Mouse (Mus musculus): Measurements from ENCODE around the gene Slc2a1.

DNA sequence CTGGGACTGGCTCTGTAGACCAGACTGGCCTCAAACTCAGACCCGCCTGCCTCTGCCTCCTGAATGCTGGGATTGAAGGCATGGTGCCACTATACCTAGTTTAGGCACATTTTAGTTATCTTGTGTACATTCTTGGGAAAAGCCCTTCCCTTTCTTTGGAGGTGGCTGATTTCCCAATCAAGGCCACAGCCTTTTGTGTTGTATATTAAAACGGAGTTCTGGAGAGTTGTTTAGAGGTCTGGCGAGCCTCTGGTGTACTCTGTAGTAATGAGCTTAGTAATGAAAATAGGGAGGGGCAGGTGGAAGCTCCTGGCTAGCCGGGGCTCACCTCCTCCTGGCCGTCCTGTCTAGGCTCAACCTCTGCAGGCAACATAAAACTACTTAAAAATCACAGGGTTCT is 2.0 kb downstream of the Slc2a1 start:
- TF ChIP-seq ZNF384 (IDR thresholded peaks at IDR 0.05; ENCODE audit: low read depth, low read length) (no peak), MAZ (IDR thresholded peaks at IDR 0.05; ENCODE audit: low read depth, low read length) (no peak), CTCF (conservative IDR thresholded peaks at IDR 0.05 in 1 of 2, IDR thresholded peaks at IDR 0.05 in 1 of 2; ENCODE audit: low read depth in 2 of 2, low read length in 2 of 2) (no peak), BHLHE40 (IDR thresholded peaks at IDR 0.05; ENCODE audit: low read depth, low read length) (no peak), POLR2A (IDR thresholded peaks at IDR 0.05; ENCODE audit: low read depth, low read length) (no peak), ELF1 (IDR thresholded peaks at IDR 0.05; ENCODE audit: low read depth, low read length) (no peak), NELFE (IDR thresholded peaks at IDR 0.05; ENCODE audit: low read depth, low read length) (no peak), EP300 (IDR thresholded peaks at IDR 0.05; ENCODE audit: low read length) (no peak), UBTF (IDR thresholded peaks at IDR 0.05; ENCODE audit: low read depth, low read length) (no peak), RAD21 (IDR thresholded peaks at IDR 0.05; ENCODE audit: low read depth, low read length) (no peak), NRF1 (IDR thresholded peaks at IDR 0.05; ENCODE audit: low read depth, low read length) (no peak), PAX5 (IDR thresholded peaks at IDR 0.05; ENCODE audit: low read length) (no peak)

All from CH12.LX (cell line).